Mouse (Mus musculus) lung, embryonic 16.5 days (tissue): Measurements from ENCODE around the gene Art1. TPM values are rescaled to one million over a fixed set of nuclear protein-coding genes. Genes with fewer than 3 reads are reported as not detected.

Experiments used
- ATAC-seq: fragments of 200-750 bp; cut with Nextera tagmentation; 2 replicates; pipeline ENCODE4 v1.8.0; 2017; ENCODE audit warnings: low read depth, mild to moderate bottlenecking, moderate library complexity
- H3K27ac ChIP-seq: fragments of 300-500 bp; sonication (generic); 2 replicates; pipeline ENCODE4 v1.5.1; 2014; ENCODE audit warnings: mild to moderate bottlenecking, control low read depth, low read length
- H3K27me3 ChIP-seq: fragments of 300-500 bp; sonication (generic); 2 replicates; pipeline ENCODE4 v1.6.1; 2014; ENCODE audit warnings: low read depth, low read length, mixed read lengths; ENCODE audit not compliant: control insufficient read depth, insufficient read depth
- H3K36me3 ChIP-seq: fragments of 300-500 bp; sonication (generic); 2 replicates; pipeline ENCODE4 v1.6.1; 2014; ENCODE audit warnings: low read length; ENCODE audit not compliant: control insufficient read depth, insufficient read depth
- H3K4me1 ChIP-seq: fragments of 300-500 bp; sonication (generic); replicated peaks from 2 replicates; pipeline ENCODE4 v1.6.1; 2014; ENCODE audit warnings: low read length, mixed read lengths; ENCODE audit not compliant: control insufficient read depth, insufficient read depth
- H3K4me2 ChIP-seq: fragments of 300-500 bp; sonication (generic); 2 replicates; pipeline ENCODE4 v1.6.1; 2014; ENCODE audit warnings: low read depth, low read length, control low read depth
- H3K4me3 ChIP-seq: fragments of 300-500 bp; sonication (generic); 2 replicates; pipeline ENCODE4 v1.5.1; 2014; ENCODE audit warnings: mild to moderate bottlenecking, low read length, control low read depth
- H3K9ac ChIP-seq: fragments of 300-500 bp; sonication (generic); 2 replicates; pipeline ENCODE4 v1.6.1; 2014; ENCODE audit warnings: low read length, control low read depth
- H3K9me3 ChIP-seq: fragments of 300-500 bp; sonication (generic); 2 replicates; pipeline ENCODE4 v1.6.1; 2016; ENCODE audit warnings: low read length; ENCODE audit not compliant: control insufficient read depth
- WGBS: fragments of 180-500 bp; shearing (Covaris S2); extraction: QIAGEN DNeasy Blood & Tissue Kit; methylation state at CpG from one replicate; pipeline ENCODE4 v1.1.7; 2014; 5-methylcytosine and 5-hydroxymethylcytosine counted together
- polyA plus RNA-seq: library from polyadenylated mRNA; unstranded; fragments of >200 nt; fragmentation: Nextera tagmentation; extraction: Ambion mirVana; gene quantifications from 2 replicates; pipeline ENCODE4 v1.2.1, GENCODE M21; 2015

Art1 gene
- polyA plus RNA-seq, 1 experiment from 2014 or later = 1.1 TPM

DNA sequence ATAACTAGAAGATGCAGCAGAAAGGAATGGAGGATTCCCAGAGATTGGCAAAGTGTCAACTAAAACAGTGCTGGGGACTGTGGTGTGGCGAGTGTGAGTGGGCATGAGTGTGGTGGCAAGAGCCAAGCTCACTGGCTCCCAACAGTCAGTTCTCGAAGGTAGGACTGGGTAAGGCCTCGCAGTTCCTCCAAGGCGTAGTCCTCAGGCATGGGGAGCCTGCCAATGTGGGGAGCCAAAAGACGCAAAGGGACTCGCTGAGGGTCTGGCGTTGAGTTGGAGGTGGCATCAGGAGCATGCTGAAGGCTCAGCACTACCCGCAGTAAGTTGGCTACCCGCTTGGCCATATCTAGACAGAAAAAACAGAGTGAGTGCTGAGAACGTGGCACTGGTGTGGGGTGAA lies 18.8 kb downstream of the Art1 start:
- Histone ChIP-seq H3K9me3 (no peaks in the 10 kb centered on the region), H3K4me3 (no peak overlapping the region), H3K27me3 (no peaks in the 10 kb centered on the region), H3K27ac (no peak overlapping the region), H3K9ac (no peak overlapping the region), H3K36me3 (peaks cover 53% of the 10 kb centered on the region), H3K4me2 (no peak overlapping the region), H3K4me1 (no peaks in the 10 kb centered on the region)
- ATAC-seq = no peak
- WGBS = 90% methylated on average over 10 of the region's 10 CpGs

- H3K9ac ChIP-seq = no peak overlapping the region
- H3K36me3 ChIP-seq = peaks cover 55% of the 10 kb centered on the region
- no peak overlapping the region for H3K4me2 ChIP-seq
- no peaks in the 10 kb centered on the region for H3K9me3 ChIP-seq
- WGBS = 55% methylated on average over 4 of the region's 4 CpGs
- H3K27me3 ChIP-seq = no peaks in the 10 kb centered on the region
- ATAC-seq = peak; percentile 49; the same call in 1 of the 2 replicates
- H3K4me1 ChIP-seq = no peaks in the 10 kb centered on the region
- no peak overlapping the region for H3K4me3 ChIP-seq
- no peak overlapping the region for H3K27ac ChIP-seq
Observed at GRCm38 (mm10) chr7:102132395-102132794, 30.9 kb downstream of the Art1 start.

GRCm38 (mm10) chr7:102137464-102137863 lies 35.9 kb downstream of the Art1 start:
- Histone ChIP-seq H3K4me3 (no peak overlapping the region), H3K36me3 (peaks cover 54% of the 10 kb centered on the region)
- 88% methylated on average over 1 of the region's 1 CpGs for WGBS

GRCm38 (mm10) chr7:102137898-102138297 lies 36.4 kb downstream of the Art1 start:
- H3K9ac ChIP-seq = no peak overlapping the region

More at GRCm38 (mm10) chr7:102137464-102137863, 35.9 kb downstream of the Art1 start:
- no peak for ATAC-seq
- no peaks in the 10 kb centered on the region for H3K27me3 ChIP-seq
- H3K9me3 ChIP-seq = no peaks in the 10 kb centered on the region
- H3K27ac ChIP-seq = no peak overlapping the region
- no peaks in the 10 kb centered on the region for H3K4me1 ChIP-seq
- no peak overlapping the region for H3K4me2 ChIP-seq
- no peak overlapping the region for H3K9ac ChIP-seq

GRCm38 (mm10) chr7:102153691-102154090 lies 52.1 kb downstream of the Art1 start:
- no peaks in the 10 kb centered on the region for H3K27me3 ChIP-seq
- no peaks in the 10 kb centered on the region for H3K4me1 ChIP-seq
- H3K36me3 ChIP-seq = peaks cover 27% of the 10 kb centered on the region
- no peak overlapping the region for H3K4me3 ChIP-seq
- 90% methylated on average over 5 of the region's 5 CpGs for WGBS
- no peaks in the 10 kb centered on the region for H3K9me3 ChIP-seq
- H3K27ac ChIP-seq = no peak overlapping the region
- no peak overlapping the region for H3K9ac ChIP-seq
- H3K4me2 ChIP-seq = no peak overlapping the region
- ATAC-seq = no peak

More at GRCm38 (mm10) chr7:102137898-102138297, 36.4 kb downstream of the Art1 start:
- Histone ChIP-seq H3K27ac (no peak overlapping the region), H3K4me1 (no peaks in the 10 kb centered on the region), H3K9me3 (no peaks in the 10 kb centered on the region), H3K4me2 (no peak overlapping the region), H3K4me3 (no peak overlapping the region), H3K27me3 (no peaks in the 10 kb centered on the region), H3K36me3 (peaks cover 52% of the 10 kb centered on the region)
- no peak for ATAC-seq
- 93% methylated on average over 5 of the region's 5 CpGs for WGBS

Other genes with a start within 250 kb of the Art1 start
- 1.5 and 2.8 TPM in 2 replicates for gene Folr2, start 244.5 kb upstream of the Art1 start, polyA plus RNA-seq
- 71.2 and 73.0 TPM in 2 replicates for gene Anapc15, start 238.0 kb upstream of the Art1 start, polyA plus RNA-seq
- 1.5 and 1.6 TPM in 2 replicates for gene Folr1, start 231.0 kb upstream of the Art1 start, polyA plus RNA-seq
- gene Lamtor1, start 195.8 kb upstream of the Art1 start, polyA plus RNA-seq = 161 and 163 TPM in 2 replicates
- 0.20 and 0.69 TPM in 2 replicates for gene Tomt, start 195.4 kb upstream of the Art1 start, polyA plus RNA-seq
- 18.1 and 28.3 TPM in 2 replicates for gene Lrrc51, start 167.8 kb upstream of the Art1 start, polyA plus RNA-seq
- gene Numa1, start 167.6 kb upstream of the Art1 start, polyA plus RNA-seq = 66.7 and 73.7 TPM in 2 replicates
- 2.1 and 3.0 TPM in 2 replicates for gene Il18bp, start 83.1 kb upstream of the Art1 start, polyA plus RNA-seq
- gene Rnf121, start 36.3 kb upstream of the Art1 start, polyA plus RNA-seq = 25.2 and 25.6 TPM in 2 replicates
- 31.0 and 35.0 TPM in 2 replicates for gene Xndc1, start 36.2 kb upstream of the Art1 start, polyA plus RNA-seq
- gene Xntrpc, start 36.0 kb upstream of the Art1 start, polyA plus RNA-seq = 1.0 and 1.2 TPM in 2 replicates
- 0.08 and 0.10 TPM in 2 replicates for gene Trpc2, start 18.6 kb upstream of the Art1 start, polyA plus RNA-seq
- gene Art5, start 7.7 kb downstream of the Art1 start, polyA plus RNA-seq = 1.3 and 1.5 TPM in 2 replicates
- 0.11 and 0.40 TPM in 2 replicates for gene Chrna10, start 15.1 kb downstream of the Art1 start, polyA plus RNA-seq
- gene Nup98, start 108.4 kb downstream of the Art1 start, polyA plus RNA-seq = 32.8 and 34.4 TPM in 2 replicates
- gene Pgap2, start 108.5 kb downstream of the Art1 start, polyA plus RNA-seq = 95.1 and 103 TPM in 2 replicates
- gene Rhog, start 154.3 kb downstream of the Art1 start, polyA plus RNA-seq = 78.1 and 82.1 TPM in 2 replicates
- 20.6 and 21.3 TPM in 2 replicates for gene Stim1, start 166.1 kb downstream of the Art1 start, polyA plus RNA-seq